Mouse (Mus musculus) liver, adult 10 weeks (tissue): ENCODE results near the gene 3110040N11Rik. TPM values are rescaled to one million over a fixed set of nuclear protein-coding genes. Genes with fewer than 3 reads are reported as not detected.

Experiments
- polyA plus RNA-seq: library from polyadenylated mRNA; stranded (reverse); fragments of 350-450 nt; fragmentation: Illumina TruSeq; extraction: RNeasy Lipid Tissue Mini Kit (QIAGEN cat#74804); gene quantifications from one replicate; pipeline ENCODE4 v1.2.3, GENCODE M21; 2014; ENCODE audit warnings: low read depth, low replicate concordance

Gene 3110040N11Rik
- polyA plus RNA-seq, result 7.0 TPM

DNA sequence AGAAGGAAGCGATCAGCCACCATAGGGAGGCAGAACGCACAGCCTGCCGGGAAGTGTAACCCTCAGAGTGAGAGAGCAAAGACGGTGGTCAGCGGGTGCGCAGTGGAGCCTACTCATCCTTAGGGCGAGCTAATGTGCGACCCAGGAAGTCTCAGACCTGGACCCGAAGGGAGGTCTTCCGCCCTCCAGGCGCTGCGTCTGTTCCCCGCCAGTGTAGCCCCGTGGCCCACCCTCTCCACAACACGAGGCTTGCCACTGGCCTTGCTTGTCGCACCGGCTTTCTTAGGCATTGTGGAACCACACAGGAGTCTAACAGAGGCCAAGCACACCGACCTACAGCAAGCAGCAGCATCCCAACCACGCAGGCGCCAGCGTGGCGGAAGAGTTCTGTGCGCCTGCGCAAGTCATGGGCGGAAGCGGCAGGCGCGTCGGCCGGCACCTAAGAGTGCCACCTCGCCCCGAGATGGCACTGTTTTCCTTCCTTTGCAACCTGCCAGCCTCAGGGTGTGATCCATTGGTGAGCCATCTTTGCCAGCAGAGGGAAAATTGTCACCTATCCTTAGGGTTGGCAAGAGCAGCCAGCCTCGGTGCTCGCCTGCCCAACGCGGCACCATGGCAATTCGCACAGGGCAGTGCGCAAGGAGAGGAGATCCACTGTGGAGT lies at the start of gene 3110040N11Rik:
Gene 3110040N11Rik (minus strand): TSS at position 384 of the 663 bp plus-strand sequence.

DNA sequence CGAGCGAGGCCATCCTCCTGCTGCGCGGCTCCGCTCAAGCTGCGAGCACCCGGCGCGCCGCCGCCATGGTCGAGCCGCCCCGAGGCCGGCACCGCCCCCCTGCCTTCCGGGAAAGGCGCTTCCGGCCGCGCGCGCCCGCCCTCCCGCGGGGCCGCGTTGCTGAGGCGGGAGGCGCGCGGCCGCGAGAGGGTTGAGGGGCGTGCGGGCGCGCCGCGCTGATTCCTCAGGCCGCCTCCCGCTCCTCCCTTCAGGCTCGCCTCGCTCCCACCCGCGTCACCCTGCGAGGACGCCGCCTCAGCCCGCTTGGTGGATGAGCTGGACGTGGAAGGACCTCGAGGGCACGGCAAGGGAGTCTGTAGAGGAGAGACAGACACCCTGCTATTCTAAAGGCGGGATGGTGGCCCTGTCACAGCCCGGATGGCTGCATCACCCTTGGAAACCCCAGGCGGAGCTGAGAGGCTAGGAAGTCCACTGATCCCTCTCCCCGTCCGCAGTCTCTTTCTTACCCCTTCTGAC lies 40.2 kb upstream of the 3110040N11Rik start, which contains the start of gene Btbd1:
Gene Btbd1 (minus strand): TSS at position 53 of the 516 bp plus-strand sequence.

DNA sequence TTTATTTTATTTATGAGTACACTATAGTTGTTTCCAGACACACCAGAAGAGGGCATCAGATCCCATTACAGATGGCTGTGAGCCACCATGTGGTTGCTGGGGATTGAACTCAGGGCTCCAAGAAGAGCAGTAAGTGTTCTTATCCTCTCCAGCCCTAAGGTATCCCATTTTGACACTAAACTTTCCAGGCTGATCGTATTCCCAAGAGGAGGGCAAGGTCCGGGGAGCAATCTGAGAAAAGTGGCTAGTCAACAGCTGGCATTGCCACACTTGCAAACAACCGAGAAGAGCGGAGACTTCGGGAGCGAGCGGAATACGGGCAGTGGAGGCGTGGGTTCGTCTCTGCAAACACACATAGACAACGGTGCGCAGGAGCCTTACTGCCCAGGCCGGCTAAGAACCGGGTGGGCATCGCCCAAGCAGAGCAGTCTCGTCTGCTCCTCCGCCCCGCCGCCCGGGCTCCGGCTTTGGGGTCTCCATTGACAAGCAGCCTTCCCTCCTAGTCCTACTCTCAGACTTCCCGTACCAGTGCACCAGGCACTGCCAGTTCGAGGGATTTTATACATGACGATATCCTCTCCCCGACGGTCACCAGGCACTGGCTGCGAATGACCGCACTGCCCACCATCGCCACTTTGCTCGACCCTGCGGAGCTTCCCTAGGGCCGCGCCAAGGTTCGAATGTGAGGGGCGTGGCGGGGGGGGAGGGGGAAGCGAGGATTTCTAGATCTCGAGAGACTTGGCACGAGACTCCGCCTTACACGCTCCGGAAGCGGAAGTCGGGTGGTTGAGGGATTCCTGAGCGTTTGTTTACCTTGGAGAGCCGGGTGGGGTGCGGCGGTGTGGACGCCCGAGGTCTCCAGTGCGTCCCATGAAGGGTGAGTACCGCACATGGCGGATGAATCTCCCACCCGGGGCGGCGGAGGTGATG lies 26.8 kb downstream of the 3110040N11Rik start, which contains the start of gene Ramac:
Gene Ramac (plus strand): TSS at position 746 of the 930 bp plus-strand sequence.

Other genes with a start within 250 kb of the 3110040N11Rik start
- not detected for gene Fsd2, start 222.5 kb downstream of the 3110040N11Rik start, polyA plus RNA-seq
- gene Whamm, start 218.2 kb downstream of the 3110040N11Rik start, polyA plus RNA-seq, result 13.7 TPM
- gene Homer2, start 82.0 kb downstream of the 3110040N11Rik start, polyA plus RNA-seq, result 8.6 TPM
- gene Ramac, start 26.6 kb downstream of the 3110040N11Rik start, polyA plus RNA-seq, result 99.9 TPM
- 92.9 TPM for gene Btbd1, start 40.0 kb upstream of the 3110040N11Rik start, polyA plus RNA-seq
- gene Gm10160, start 66.3 kb upstream of the 3110040N11Rik start, polyA plus RNA-seq, result not detected
- gene Tm6sf1, start 69.5 kb upstream of the 3110040N11Rik start, polyA plus RNA-seq, result 4.6 TPM
- gene Hdgfl3, start 145.0 kb upstream of the 3110040N11Rik start, polyA plus RNA-seq, result 1.3 TPM
- gene Bnc1, start 202.8 kb upstream of the 3110040N11Rik start, polyA plus RNA-seq, result 0.13 TPM